Mouse (Mus musculus) urinary bladder, postnatal 10 days (tissue): ENCODE measurements around the gene Ier5l.

Experiments
- DNase-seq: peaks from one replicate; pipeline ENCODE4 v3.0.0; 2022; ENCODE audit warnings: low spot score

Gene Ier5l

GRCm38 (mm10) chr2:30470143-30470946, 3.7 kb downstream of the Ier5l start:
- peak; percentile 29 for DNase-seq

- no peak for DNase-seq
These were observed 4.2 kb downstream of the Ier5l start for GRCm38 (mm10) chr2:30469796-30470142.

DNA sequence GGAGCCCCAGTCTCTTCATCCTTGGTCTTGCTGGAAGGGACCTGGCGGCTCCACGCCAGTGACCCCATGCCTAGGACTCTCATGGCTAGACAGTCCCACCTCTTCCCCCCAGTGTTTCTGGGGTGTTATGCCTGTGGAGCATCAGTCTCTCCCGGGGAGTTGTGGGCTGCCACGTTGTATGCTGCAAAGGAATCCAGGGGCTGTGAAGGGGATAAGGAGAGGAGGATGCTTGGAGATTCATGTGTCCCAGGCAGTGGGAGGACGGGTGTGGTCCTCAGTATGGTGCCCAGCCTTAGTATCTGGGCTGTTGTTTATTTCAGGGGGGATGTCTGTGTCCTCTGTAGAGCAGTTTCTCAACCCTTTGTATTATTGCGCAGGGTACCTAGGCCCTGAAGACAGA, 5.0 kb downstream of the Ier5l start:
- DNase-seq: no peak

- DNase-seq: no peak
These were observed 7.2 kb downstream of the Ier5l start for GRCm38 (mm10) chr2:30466787-30467186.

- DNase-seq: no peak
These were observed 9.6 kb downstream of the Ier5l start for GRCm38 (mm10) chr2:30464411-30464810.

GRCm38 (mm10) chr2:30463904-30464330, 10.1 kb downstream of the Ier5l start:
- DNase-seq: no peak

GRCm38 (mm10) chr2:30463341-30463761, 10.7 kb downstream of the Ier5l start:
- DNase-seq: no peak

GRCm38 (mm10) chr2:30459241-30459640, 14.8 kb downstream of the Ier5l start:
- DNase-seq: no peak

DNA sequence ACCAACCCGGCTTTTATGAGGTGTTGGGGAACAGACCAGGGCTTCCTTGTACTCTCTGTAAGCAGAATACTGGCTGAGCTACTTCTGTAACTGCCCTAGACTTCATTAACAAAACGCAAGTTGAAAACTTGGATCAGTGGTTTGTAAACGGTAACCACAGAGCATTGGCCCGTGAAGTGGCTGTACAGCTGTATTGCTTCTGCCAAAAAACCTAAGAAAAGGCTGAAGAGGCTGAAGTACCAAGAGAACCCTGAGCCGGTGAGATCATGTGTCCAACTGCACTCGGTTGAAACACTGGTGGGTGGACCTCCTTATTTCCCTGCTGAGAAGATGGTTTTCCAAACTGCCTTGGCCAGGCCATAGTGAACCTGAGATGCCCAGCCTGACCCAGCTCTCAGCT, 15.7 kb downstream of the Ier5l start:
- no peak for DNase-seq

DNA sequence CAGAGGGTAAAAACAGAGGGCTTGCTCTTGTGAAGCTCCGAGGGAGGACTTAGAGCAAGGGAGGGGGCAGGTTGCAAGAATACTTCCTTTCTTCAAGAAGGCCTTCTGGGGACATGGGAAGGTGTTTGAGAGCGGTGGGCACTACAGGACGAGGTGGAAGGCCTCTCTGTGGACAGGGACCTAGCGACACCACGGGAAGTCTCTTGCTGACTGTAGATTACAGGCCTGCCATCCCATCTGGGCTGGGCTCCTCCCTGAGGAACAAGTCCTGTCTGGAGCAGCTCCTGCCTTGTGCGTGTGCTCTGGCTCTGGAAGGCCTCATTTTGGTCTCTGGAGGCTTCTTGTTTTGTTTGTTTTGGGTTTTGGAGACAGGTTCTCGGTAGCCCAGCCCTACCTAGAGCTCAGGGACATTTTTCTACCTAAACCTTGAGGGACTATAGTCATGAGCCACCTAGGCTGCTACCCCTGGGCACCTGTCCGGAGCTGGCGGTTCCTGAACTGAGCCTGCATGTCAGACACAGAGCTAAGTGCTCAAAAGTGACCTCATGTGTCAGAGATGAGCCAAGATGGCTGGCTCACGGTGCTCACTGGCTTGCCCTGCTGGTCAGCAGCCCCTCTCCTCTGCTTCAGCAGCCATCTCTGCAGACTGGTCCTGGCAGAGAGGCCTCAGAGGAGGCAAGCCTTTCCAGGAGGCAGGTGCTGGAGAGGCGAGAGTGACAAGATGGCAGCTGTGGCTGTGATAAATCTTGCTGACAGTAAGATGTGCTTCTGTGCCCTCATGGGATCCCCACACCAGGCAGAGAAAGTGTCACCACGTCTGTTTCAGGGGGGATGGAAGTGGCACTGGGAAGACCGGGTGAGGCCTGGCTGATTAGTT, 17.7 kb downstream of the Ier5l start:
- DNase-seq: no peak

DNA sequence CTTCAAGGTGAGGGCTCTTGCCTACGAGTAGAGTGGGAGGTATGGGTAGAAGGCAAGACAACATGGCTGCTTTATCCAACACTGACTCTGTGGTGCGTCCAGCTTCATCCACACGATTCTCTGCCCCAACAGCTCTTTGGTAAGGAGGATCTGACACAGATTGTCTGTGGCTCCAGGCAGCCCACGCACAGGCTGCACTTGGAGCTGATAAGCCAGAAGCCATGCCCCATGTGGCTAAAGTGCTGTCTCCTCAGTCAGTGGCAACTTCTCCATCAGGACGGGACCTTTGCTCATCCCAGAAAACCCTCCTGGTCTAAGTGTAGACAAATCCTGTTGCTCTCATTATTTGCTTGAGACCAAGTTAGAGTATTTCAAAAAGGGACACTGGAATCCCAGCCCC, 19.4 kb downstream of the Ier5l start:
- no peak for DNase-seq

DNA sequence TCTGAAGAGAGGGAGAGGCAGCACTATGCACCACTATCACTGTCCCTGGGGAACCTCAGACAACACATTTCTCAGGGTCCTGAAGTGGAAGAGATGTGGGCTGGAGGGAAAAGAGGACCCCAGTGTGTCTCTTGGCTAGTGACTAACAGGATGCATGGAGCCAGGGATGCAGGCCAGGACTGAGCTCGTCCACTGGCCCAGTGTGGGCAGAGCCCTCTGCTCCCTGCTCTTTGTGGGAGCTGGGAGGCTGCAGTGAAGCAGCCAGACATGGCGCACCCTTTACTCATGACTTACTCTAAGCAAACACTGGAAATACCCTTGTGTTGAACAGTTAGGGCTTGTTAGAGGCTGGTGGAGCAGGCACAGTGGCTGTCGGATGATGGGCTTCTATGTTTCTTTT, 20.4 kb downstream of the Ier5l start:
- no peak for DNase-seq

DNA sequence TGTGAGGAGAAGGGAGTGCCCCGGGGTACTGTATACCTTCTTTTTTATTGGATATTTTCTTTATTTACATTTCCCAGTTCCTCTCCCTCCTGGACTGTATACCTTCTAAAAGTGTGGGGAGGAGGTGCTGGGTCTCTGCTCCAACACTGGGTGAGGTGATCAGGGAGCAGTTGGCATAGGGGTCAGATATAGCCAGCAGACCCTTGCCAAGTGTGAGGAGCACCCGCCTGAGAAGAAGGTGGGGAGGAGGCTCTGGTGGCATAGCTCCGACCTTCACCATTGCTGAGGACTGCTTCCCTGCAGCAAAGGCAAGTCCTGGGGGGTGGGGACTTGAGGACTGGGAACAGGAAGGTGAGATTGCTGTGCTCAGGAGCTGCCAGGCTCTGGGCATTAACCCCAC, 22.5 kb downstream of the Ier5l start:
- DNase-seq: no peak

- no peak for DNase-seq
These were observed 23.5 kb downstream of the Ier5l start for GRCm38 (mm10) chr2:30450530-30450929.

DNA sequence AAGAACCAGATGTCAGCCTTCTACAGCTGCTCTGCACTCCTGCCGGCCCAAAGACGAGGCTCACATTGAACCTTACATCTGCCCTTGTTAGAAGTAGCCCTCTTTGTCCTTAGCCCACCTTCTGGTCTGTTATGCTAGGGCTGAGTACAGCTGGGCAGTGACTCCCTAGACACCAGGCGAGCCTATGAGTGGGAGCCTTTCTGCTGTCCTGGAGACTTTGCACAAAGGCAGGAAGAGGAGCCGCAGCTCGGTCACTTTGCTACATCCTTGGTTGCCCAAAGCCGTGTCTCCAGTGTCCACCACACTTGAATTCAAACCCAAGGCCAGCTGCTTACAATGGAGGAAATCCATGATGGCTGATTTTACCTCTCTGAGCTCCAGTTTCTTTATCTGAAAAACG, 25.6 kb downstream of the Ier5l start:
- no peak for DNase-seq

DNA sequence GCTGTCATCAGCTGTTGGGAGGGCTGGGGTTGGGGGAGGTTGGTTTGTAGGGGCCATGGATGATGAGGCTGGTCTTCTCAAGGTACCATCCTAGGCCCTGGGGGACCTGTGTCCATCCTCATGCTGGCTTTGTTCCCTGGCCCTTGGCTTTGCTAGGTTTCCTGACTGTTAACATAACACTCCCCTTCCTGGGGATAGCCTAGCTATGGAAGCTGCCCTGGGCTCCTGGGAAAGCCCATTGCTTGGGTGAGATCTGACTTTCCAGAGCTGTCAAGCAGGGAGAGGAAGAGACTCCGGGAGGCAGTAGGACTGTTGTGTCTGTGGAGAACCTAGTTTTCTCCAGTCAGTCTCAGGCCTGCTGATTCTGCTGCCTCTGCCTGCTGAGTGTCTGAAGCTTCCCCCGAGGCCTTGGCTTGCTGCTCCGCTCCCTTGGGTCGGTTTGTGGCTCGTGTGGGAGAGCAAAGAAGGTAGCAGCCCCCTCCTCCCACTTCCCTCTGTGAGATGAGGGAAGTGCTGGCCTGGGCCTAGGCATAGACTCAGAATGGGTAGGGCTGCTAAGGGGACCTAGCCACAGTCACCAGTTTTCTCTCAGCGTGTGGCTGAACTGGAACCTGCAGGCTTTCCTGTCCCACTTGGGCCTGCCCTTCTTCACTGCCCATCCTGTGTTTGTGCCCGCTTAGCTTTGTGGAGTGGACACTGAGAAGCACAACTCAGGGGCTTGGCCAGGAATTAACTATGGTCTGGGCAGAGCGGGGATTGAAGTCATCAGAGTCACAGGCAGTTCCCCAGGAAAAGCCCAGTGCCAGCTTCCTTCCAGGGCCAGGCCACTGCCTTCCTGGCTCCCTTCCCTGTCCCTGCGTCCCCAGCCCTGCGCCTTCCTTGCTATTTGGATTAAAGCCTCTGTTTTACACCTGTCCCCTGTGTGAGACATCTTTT, 26.9 kb downstream of the Ier5l start:
- DNase-seq: no peak

GRCm38 (mm10) chr2:30445312-30445711, 28.7 kb downstream of the Ier5l start:
- no peak for DNase-seq

GRCm38 (mm10) chr2:30444450-30444849, 29.6 kb downstream of the Ier5l start:
- DNase-seq: no peak

DNA sequence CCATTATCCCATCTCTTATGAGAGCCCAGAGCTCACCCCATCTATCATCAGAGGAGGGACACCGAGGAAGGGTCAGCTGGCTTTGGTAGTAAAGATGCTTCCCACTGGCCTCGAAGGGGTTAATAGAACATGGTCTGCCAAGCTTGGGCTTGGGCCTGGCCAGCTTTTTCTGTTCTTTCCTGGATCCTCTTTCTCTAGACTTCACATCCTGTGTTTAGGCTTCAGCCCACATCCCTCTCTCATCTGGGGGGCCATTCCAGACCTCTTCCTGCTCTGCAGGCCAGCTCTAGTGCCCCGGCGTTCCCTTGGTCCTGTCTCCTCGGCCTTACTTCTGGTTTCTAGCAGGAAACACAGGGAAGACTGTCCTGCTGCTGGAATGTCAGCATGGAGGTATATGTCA, 30.0 kb downstream of the Ier5l start:
- DNase-seq: no peak

DNA sequence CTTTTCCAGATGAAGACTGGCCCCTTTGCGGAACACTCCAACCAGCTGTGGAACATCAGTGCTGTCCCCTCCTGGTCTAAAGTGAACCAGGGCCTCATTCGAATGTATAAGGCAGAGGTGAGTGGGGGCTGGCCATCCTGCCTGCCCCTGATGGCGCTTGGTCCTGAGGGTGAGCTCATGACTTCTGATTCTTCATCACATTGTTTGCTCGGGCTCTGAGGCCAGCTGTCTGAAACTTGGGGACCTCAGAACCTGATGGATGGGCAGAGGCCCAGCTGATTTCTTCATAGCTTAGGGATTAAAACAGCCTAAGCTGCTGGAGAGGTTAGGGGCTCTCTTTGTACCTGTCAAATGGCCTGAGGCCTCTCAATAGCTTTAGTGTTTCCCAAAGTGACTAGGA, 30.7 kb downstream of the Ier5l start:
- DNase-seq: no peak

GRCm38 (mm10) chr2:30442498-30442890, 31.5 kb downstream of the Ier5l start:
- DNase-seq: no peak
